Mouse (Mus musculus): ENCODE results near the gene Med31. TPM values are rescaled to one million over a fixed set of nuclear protein-coding genes. Genes with fewer than 3 reads are reported as not detected.
"Not testable (repeated sequence)": the region's sequence is repeated elsewhere in the genome, so short reads cannot be mapped to it uniquely, and the experiment has no call there.

The Med31 gene
- polyA plus RNA-seq, 1 experiment from 2014 or later: 45.5 TPM

DNA sequence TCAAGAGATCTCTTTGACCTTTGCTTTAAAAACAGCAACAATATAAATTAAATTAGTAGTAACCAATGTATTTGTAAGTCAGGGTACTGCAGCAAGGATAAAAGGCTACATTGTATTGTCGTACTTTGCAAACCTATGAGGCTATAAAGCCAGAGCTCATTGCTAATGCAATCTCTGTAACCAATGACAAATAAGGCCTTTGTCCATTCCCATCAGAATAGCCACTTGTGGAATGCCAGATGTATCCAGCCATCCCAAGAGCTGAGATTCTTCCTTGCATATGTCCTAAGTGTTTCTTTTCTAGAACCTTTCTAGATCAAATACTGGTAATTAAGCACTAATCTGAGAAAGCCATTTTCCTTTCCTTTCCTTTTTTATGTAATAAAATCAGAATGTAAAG, 24.5 kb downstream of the Med31 start:
- WGBS: 94% methylated on average over 1 of the region's 1 CpGs
- Histone ChIP-seq H3K4me1 (no peaks in the 10 kb centered on the region), H3K4me3 (no peak overlapping the region), H3K9me3 (no peaks in the 10 kb centered on the region), H3K36me3 (peaks cover 35% of the 10 kb centered on the region), H3K9ac (no peak overlapping the region), H3K4me2 (no peak overlapping the region), H3K27me3 (no peaks in the 10 kb centered on the region), H3K27ac (no peak overlapping the region)
- no peak for ATAC-seq (ENCODE audit: borderline replicate concordance, extremely low read depth, low FRiP score, low TSS enrichment)

DNA sequence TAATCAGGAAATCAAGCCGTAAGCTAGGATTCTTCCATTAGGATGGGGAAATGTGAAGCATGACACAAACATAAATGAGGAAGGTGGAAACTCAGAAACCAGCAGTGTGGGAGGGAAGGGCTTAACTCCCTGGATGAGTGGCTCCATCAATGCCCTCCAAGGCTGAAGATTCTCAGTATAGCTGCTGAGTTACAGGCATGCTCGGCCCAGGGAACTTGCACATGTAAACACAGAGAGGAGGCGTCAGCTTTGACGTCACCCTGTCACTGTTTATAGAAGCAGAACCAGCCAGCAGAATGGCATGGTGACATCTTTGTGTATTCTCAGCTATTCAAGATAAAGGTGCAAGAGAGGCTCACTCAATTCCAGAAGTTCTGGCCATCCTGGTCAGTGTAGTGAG, 31.1 kb downstream of the Med31 start:
- H3K4me2 ChIP-seq: no peak overlapping the region
- ATAC-seq (ENCODE audit: borderline replicate concordance, extremely low read depth, low FRiP score, low TSS enrichment): no peak
- no peak overlapping the region for H3K27ac ChIP-seq
- no peaks in the 10 kb centered on the region for H3K4me1 ChIP-seq
- no peak overlapping the region for H3K4me3 ChIP-seq
- H3K27me3 ChIP-seq: no peaks in the 10 kb centered on the region
- WGBS: 41% methylated on average over 4 of the region's 4 CpGs
- no peak overlapping the region for H3K9ac ChIP-seq
- no peaks in the 10 kb centered on the region for H3K9me3 ChIP-seq
- peaks cover 23% of the 10 kb centered on the region for H3K36me3 ChIP-seq

DNA sequence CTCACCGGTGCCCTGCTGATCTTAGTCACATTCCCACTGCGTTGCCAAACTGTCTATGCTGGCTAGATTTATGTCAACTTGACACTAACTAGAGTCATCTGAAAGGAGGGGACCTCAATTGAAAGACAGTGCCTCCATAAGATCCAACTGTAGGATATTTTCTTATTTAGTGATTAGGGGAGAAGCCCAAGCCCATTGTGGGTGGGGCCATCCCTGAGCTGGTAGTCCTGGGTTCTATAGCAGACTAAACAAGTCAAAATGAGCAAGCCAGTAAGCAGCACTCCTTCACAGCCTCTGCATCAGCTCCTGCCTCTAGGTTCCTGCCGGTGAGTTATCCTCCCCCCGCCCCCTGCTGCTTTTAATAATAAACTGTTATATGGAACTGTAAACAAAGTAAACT, 34.3 kb downstream of the Med31 start:
- H3K27me3 ChIP-seq: no peaks in the 10 kb centered on the region
- no peak overlapping the region for H3K4me2 ChIP-seq
- no peak overlapping the region for H3K4me3 ChIP-seq
- no peaks in the 10 kb centered on the region for H3K4me1 ChIP-seq
- H3K27ac ChIP-seq: no peak overlapping the region
- H3K9me3 ChIP-seq: no peaks in the 10 kb centered on the region
- 87% methylated on average over 4 of the region's 4 CpGs for WGBS
- no peak for ATAC-seq (ENCODE audit: borderline replicate concordance, extremely low read depth, low FRiP score, low TSS enrichment)
- peaks cover 35% of the 10 kb centered on the region for H3K36me3 ChIP-seq
- no peak overlapping the region for H3K9ac ChIP-seq

GRCm38 (mm10) chr11:72180556-72180955, 34.8 kb downstream of the Med31 start:
- Histone ChIP-seq H3K4me1 (no peaks in the 10 kb centered on the region), H3K27ac (no peak overlapping the region), H3K36me3 (peaks cover 39% of the 10 kb centered on the region), H3K4me3 (no peak overlapping the region), H3K4me2 (no peak overlapping the region), H3K9me3 (no peaks in the 10 kb centered on the region), H3K27me3 (no peaks in the 10 kb centered on the region), H3K9ac (no peak overlapping the region)
- ATAC-seq (ENCODE audit: borderline replicate concordance, extremely low read depth, low FRiP score, low TSS enrichment): no peak
- 88% methylated on average over 5 of the region's 5 CpGs for WGBS

- no peak for ATAC-seq (ENCODE audit: borderline replicate concordance, extremely low read depth, low FRiP score, low TSS enrichment)
- Histone ChIP-seq H3K27ac (no peak overlapping the region), H3K36me3 (peaks cover 63% of the 10 kb centered on the region), H3K9ac (no peak overlapping the region), H3K4me2 (no peak overlapping the region), H3K27me3 (no peaks in the 10 kb centered on the region), H3K9me3 (no peaks in the 10 kb centered on the region), H3K4me3 (no peak overlapping the region), H3K4me1 (no peaks in the 10 kb centered on the region)
- 71% methylated on average over 3 of the region's 3 CpGs for WGBS
These were observed 38.8 kb downstream of the Med31 start for GRCm38 (mm10) chr11:72176553-72176952.

DNA sequence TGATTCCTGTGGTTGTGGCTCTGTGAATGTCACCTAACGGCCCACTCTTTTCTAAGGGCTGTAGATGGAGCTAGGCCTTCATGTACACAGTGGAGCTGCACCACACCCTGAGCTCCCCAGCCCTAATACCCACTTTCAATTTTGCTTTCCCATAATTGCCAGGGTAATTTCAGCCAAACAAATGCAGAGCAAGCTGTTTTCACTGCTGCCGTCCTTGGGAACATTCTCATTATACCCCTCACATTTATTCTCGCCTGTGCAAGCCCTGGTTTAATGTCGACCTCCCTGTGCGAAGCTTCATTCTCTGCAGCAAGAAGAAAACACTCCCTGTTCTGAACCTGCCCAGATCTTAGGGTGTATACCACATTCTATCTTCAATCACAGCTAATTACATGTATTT, 39.4 kb downstream of the Med31 start:
- Histone ChIP-seq H3K27ac (no peak overlapping the region), H3K4me1 (no peaks in the 10 kb centered on the region), H3K4me3 (no peak overlapping the region), H3K36me3 (peaks cover 62% of the 10 kb centered on the region), H3K9me3 (no peaks in the 10 kb centered on the region), H3K4me2 (no peak overlapping the region), H3K9ac (no peak overlapping the region), H3K27me3 (no peaks in the 10 kb centered on the region)
- no peak for ATAC-seq (ENCODE audit: borderline replicate concordance, extremely low read depth, low FRiP score, low TSS enrichment)
- WGBS: 85% methylated on average over 5 of the region's 5 CpGs

DNA sequence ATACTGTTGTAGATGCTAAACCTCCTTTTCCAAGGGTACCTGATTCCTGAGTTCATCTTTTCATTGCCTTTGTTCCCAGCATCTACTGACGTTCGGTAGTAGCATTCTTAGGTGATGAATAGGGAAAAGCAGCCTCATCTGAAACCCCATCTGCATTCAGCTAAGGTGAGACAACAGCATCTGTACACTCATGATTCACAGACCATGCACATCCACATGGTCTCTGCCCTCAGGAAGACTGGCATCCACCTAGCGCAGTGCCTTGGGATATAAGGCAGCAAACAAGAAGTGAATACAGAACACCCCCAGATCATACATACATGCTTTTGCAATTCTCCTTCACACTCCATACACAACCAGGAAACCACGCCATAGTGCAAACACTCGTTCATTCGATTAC, 40.7 kb downstream of the Med31 start:
- no peak overlapping the region for H3K9ac ChIP-seq
- no peak for ATAC-seq (ENCODE audit: borderline replicate concordance, extremely low read depth, low FRiP score, low TSS enrichment)
- no peak overlapping the region for H3K4me2 ChIP-seq
- H3K27me3 ChIP-seq: no peaks in the 10 kb centered on the region
- H3K4me3 ChIP-seq: no peak overlapping the region
- H3K9me3 ChIP-seq: no peaks in the 10 kb centered on the region
- H3K36me3 ChIP-seq: peaks cover 66% of the 10 kb centered on the region
- H3K4me1 ChIP-seq: no peaks in the 10 kb centered on the region
- H3K27ac ChIP-seq: no peak overlapping the region
- 92% methylated on average over 6 of the region's 6 CpGs for WGBS

GRCm38 (mm10) chr11:72173506-72173905, 41.9 kb downstream of the Med31 start:
- Histone ChIP-seq H3K4me1 (no peaks in the 10 kb centered on the region), H3K4me2 (no peak overlapping the region), H3K9me3 (no peaks in the 10 kb centered on the region), H3K27ac (no peak overlapping the region), H3K36me3 (peaks cover 68% of the 10 kb centered on the region), H3K27me3 (no peaks in the 10 kb centered on the region), H3K9ac (no peak overlapping the region), H3K4me3 (no peak overlapping the region)
- ATAC-seq (ENCODE audit: borderline replicate concordance, extremely low read depth, low FRiP score, low TSS enrichment): no peak
- 81% methylated on average over 5 of the region's 5 CpGs for WGBS

DNA sequence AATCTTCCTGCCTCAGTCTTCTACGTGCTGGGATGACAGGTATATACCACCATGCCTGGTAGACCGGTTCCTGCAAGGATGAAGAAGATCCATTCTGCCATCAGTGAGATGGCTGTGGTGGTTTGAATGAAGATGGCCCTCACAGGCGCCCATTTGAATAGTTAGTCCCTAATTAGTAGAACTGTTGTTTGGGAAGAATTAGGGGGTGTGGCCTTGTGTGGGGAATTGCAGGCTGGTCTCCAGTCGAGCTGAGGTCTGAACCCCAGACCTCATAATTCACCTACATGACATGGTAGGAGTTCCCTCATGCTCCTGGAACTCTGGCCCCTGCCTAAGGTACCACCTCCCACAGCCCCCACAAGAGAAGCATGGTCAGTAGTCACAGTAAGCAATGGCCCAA, 43.5 kb downstream of the Med31 start:
- H3K9me3 ChIP-seq; H3K9ac ChIP-seq; H3K4me1 ChIP-seq; H3K4me3 ChIP-seq; H3K27me3 ChIP-seq; ATAC-seq (ENCODE audit: borderline replicate concordance, extremely low read depth, low FRiP score, low TSS enrichment); H3K27ac ChIP-seq; H3K4me2 ChIP-seq: not testable (repeated sequence)
- H3K36me3 ChIP-seq: peaks cover 62% of the 10 kb centered on the region
- 73% methylated on average over 4 of the region's 4 CpGs for WGBS

DNA sequence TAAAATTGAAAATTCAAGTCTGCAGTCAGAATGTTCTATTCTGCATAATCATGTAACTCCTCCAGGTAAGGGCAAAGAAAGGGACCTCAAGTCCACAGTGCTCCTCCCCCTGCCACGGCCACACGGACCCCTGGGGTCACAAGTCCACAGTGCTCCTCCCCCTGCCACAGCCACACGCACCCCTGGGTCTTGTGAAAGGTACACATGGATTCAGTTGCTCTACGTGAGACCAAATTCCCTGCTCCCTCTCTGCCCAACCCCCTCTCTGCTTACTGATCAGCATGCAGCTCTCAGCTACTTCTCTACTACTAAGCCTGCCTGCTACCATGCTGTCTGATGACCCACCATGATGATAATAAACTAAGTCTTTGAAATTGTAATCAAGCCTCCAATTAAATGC, 45.5 kb downstream of the Med31 start:
- Histone ChIP-seq H3K36me3 (peaks cover 64% of the 10 kb centered on the region), H3K4me1 (no peaks in the 10 kb centered on the region), H3K4me3 (no peak overlapping the region), H3K4me2 (no peak overlapping the region), H3K9ac (no peak overlapping the region), H3K9me3 (no peaks in the 10 kb centered on the region), H3K27ac (no peak overlapping the region), H3K27me3 (no peaks in the 10 kb centered on the region)
- no peak for ATAC-seq (ENCODE audit: borderline replicate concordance, extremely low read depth, low FRiP score, low TSS enrichment)
- WGBS: 72% methylated on average over 4 of the region's 4 CpGs

- no peak overlapping the region for H3K4me3 ChIP-seq
- no peak overlapping the region for H3K4me2 ChIP-seq
- H3K9me3 ChIP-seq: no peaks in the 10 kb centered on the region
- H3K9ac ChIP-seq: no peak overlapping the region
- no peaks in the 10 kb centered on the region for H3K27me3 ChIP-seq
- peaks cover 39% of the 10 kb centered on the region for H3K36me3 ChIP-seq
- 87% methylated on average over 2 of the region's 2 CpGs for WGBS
- H3K4me1 ChIP-seq: no peaks in the 10 kb centered on the region
- no peak for ATAC-seq (ENCODE audit: borderline replicate concordance, extremely low read depth, low FRiP score, low TSS enrichment)
- H3K27ac ChIP-seq: no peak overlapping the region
These were observed 52.2 kb downstream of the Med31 start for GRCm38 (mm10) chr11:72163198-72163597.

Data from lung, embryonic 15.5 days (tissue).